Mouse (Mus musculus) heart, embryonic 13.5 days (tissue): ENCODE results near the gene Ate1. TPM values are rescaled to one million over a fixed set of nuclear protein-coding genes. Genes with fewer than 3 reads are reported as not detected.
"Not testable (repeated sequence)": the region's sequence is repeated elsewhere in the genome, so short reads cannot be mapped to it uniquely, and the experiment has no call there.

ENCODE experiments used
- ATAC-seq: fragments of 200-750 bp; cut with Nextera tagmentation; 2 replicates; pipeline ENCODE4 v1.8.0; 2017; ENCODE audit warnings: moderate TSS enrichment; ENCODE audit not compliant: insufficient number of reproducible peaks, low FRiP score, low TSS enrichment; ENCODE audit errors: extremely low read depth
- H3K27ac ChIP-seq: fragments of 300-500 bp; sonication (generic); replicated peaks from 2 replicates; pipeline ENCODE4 v1.5.1; 2015; ENCODE audit warnings: moderate library complexity, mild to moderate bottlenecking, inconsistent platforms
- H3K27me3 ChIP-seq: fragments of 300-500 bp; sonication (generic); replicated peaks from 2 replicates; pipeline ENCODE4 v1.6.1; 2015; ENCODE audit warnings: mild to moderate bottlenecking, inconsistent platforms
- H3K36me3 ChIP-seq: fragments of 300-500 bp; sonication (generic); 2 replicates; pipeline ENCODE4 v1.6.1; 2015; ENCODE audit warnings: mild to moderate bottlenecking, inconsistent platforms
- H3K4me1 ChIP-seq: fragments of 300-500 bp; sonication (generic); 2 replicates; pipeline ENCODE4 v1.6.1; 2015; ENCODE audit warnings: inconsistent platforms
- H3K4me2 ChIP-seq: fragments of 300-500 bp; sonication (generic); 2 replicates; pipeline ENCODE4 v1.6.1; 2015; ENCODE audit warnings: inconsistent platforms, mild to moderate bottlenecking, moderate library complexity
- H3K4me3 ChIP-seq: fragments of 300-500 bp; sonication (generic); 2 replicates; pipeline ENCODE4 v1.5.1; 2015; ENCODE audit warnings: moderate library complexity, mild to moderate bottlenecking, inconsistent platforms
- H3K9ac ChIP-seq: fragments of 300-500 bp; sonication (generic); 2 replicates; pipeline ENCODE4 v1.6.1; 2015; ENCODE audit warnings: inconsistent platforms, mild to moderate bottlenecking, moderate library complexity
- H3K9me3 ChIP-seq: fragments of 300-500 bp; sonication (generic); 2 replicates; pipeline ENCODE4 v1.6.1; 2016; ENCODE audit warnings: inconsistent platforms
- WGBS: fragments of 180-500 bp; shearing (Covaris S2); methylation state at CpG from one replicate; pipeline ENCODE4 v1.1.7; 2015; ENCODE audit warnings: mixed read lengths; 5-methylcytosine and 5-hydroxymethylcytosine counted together
- polyA plus RNA-seq: library from polyadenylated mRNA; unstranded; fragments of >200 nt; fragmentation: Nextera tagmentation; extraction: Ambion mirVana; gene quantifications from 2 replicates; pipeline ENCODE4 v1.2.1, GENCODE M21; 2015

Ate1 gene
- polyA plus RNA-seq, 1 experiment from 2014 or later, result 49.6 TPM

- Histone ChIP-seq H3K4me3 (no peak overlapping the region), H3K36me3 (no peaks in the 10 kb centered on the region), H3K4me2 (no peak overlapping the region), H3K9me3 (no peaks in the 10 kb centered on the region), H3K9ac (no peak overlapping the region), H3K4me1 (peaks cover 20% of the 10 kb centered on the region), H3K27me3 (no peaks in the 10 kb centered on the region), H3K27ac (no peak overlapping the region)
- ATAC-seq, result no peak
- WGBS, result 90% methylated on average over 8 of the region's 8 CpGs
Measured at GRCm38 (mm10) chr7:130523451-130523850, 3.3 kb upstream of the Ate1 start.

GRCm38 (mm10) chr7:130520812-130521422 lies 748 bp upstream of the Ate1 start:
- Histone ChIP-seq H3K4me2 (peak overlapping the region; percentile 80), H3K36me3 (no peaks in the 10 kb centered on the region), H3K9ac (0 out of 2 replicates have a peak overlapping the region, but pooled peaks have one; percentile 98)

GRCm38 (mm10) chr7:130519096-130520048 lies 797 bp downstream of the Ate1 start:
- Histone ChIP-seq H3K4me3 (peak overlapping the region; percentile 94), H3K27me3 (no peaks in the 10 kb centered on the region), H3K9ac (peak overlapping the region; percentile 98), H3K9me3 (no peaks in the 10 kb centered on the region), H3K36me3 (peaks cover 11% of the 10 kb centered on the region), H3K4me1 (peaks cover 29% of the 10 kb centered on the region), H3K4me2 (peak overlapping the region; percentile 80), H3K27ac (peak overlapping the region; percentile 98)
- 1% methylated on average over 88 of the region's 90 CpGs for WGBS
- peak; percentile 94 for ATAC-seq

More at GRCm38 (mm10) chr7:130520812-130521422, 748 bp upstream of the Ate1 start:
- Histone ChIP-seq H3K27ac (peak overlapping the region; percentile 98), H3K9me3 (no peaks in the 10 kb centered on the region), H3K27me3 (no peaks in the 10 kb centered on the region), H3K4me1 (peaks cover 29% of the 10 kb centered on the region), H3K4me3 (no peak overlapping the region)
- no peak for ATAC-seq
- WGBS, result 70% methylated on average over 14 of the region's 14 CpGs

GRCm38 (mm10) chr7:130518213-130519095 lies 1.7 kb downstream of the Ate1 start:
- 39% methylated on average over 26 of the region's 26 CpGs for WGBS
- ATAC-seq, result no peak

GRCm38 (mm10) chr7:130510243-130510642 lies 9.9 kb downstream of the Ate1 start:
- Histone ChIP-seq H3K4me3 (no peak overlapping the region), H3K27me3 (no peaks in the 10 kb centered on the region), H3K36me3 (peaks cover 88% of the 10 kb centered on the region), H3K27ac (no peak overlapping the region), H3K9me3 (no peaks in the 10 kb centered on the region), H3K4me2 (no peak overlapping the region), H3K4me1 (no peaks in the 10 kb centered on the region), H3K9ac (no peak overlapping the region)
- 90% methylated on average over 5 of the region's 5 CpGs for WGBS
- ATAC-seq, result no peak

More at GRCm38 (mm10) chr7:130518213-130519095, 1.7 kb downstream of the Ate1 start:
- Histone ChIP-seq H3K9me3 (no peaks in the 10 kb centered on the region), H3K36me3 (peaks cover 19% of the 10 kb centered on the region), H3K4me2 (peak overlapping the region; percentile 80), H3K9ac (peak overlapping the region; percentile 98), H3K27me3 (no peaks in the 10 kb centered on the region), H3K4me1 (peaks cover 29% of the 10 kb centered on the region), H3K4me3 (peak overlapping the region; percentile 94), H3K27ac (peak overlapping the region; percentile 98)

GRCm38 (mm10) chr7:130503006-130503405 lies 17.2 kb downstream of the Ate1 start:
- Histone ChIP-seq H3K9ac (no peak overlapping the region), H3K9me3 (no peaks in the 10 kb centered on the region), H3K27ac (no peak overlapping the region), H3K4me2 (no peak overlapping the region), H3K4me1 (no peaks in the 10 kb centered on the region), H3K27me3 (no peaks in the 10 kb centered on the region), H3K4me3 (no peak overlapping the region), H3K36me3 (peaks cover 76% of the 10 kb centered on the region)
- WGBS, result 93% methylated on average over 5 of the region's 5 CpGs
- ATAC-seq, result no peak

GRCm38 (mm10) chr7:130501499-130501898 lies 18.7 kb downstream of the Ate1 start:
- Histone ChIP-seq H3K9ac (no peak overlapping the region), H3K27me3 (no peaks in the 10 kb centered on the region), H3K27ac (no peak overlapping the region), H3K9me3 (no peaks in the 10 kb centered on the region), H3K4me3 (no peak overlapping the region), H3K4me1 (peaks cover 9% of the 10 kb centered on the region; the same call in 1 of the 2 replicates), H3K36me3 (peaks cover 63% of the 10 kb centered on the region), H3K4me2 (no peak overlapping the region)
- no peak for ATAC-seq
- 87% methylated on average over 1 of the region's 1 CpGs for WGBS

- peaks cover 28% of the 10 kb centered on the region for H3K36me3 ChIP-seq
- H3K27ac ChIP-seq, result no peak overlapping the region
- H3K4me2 ChIP-seq, result no peak overlapping the region
- H3K9me3 ChIP-seq, result no peaks in the 10 kb centered on the region
- no peak for ATAC-seq
- H3K27me3 ChIP-seq, result no peaks in the 10 kb centered on the region
- no peak overlapping the region for H3K9ac ChIP-seq
- no peak overlapping the region for H3K4me3 ChIP-seq
- H3K4me1 ChIP-seq, result peaks cover 19% of the 10 kb centered on the region
- 62% methylated on average over 3 of the region's 3 CpGs for WGBS
Measured at GRCm38 (mm10) chr7:130493346-130493745, 26.8 kb downstream of the Ate1 start.

- H3K9ac ChIP-seq, result no peak overlapping the region
- no peaks in the 10 kb centered on the region for H3K27me3 ChIP-seq
- H3K4me2 ChIP-seq, result no peak overlapping the region
- ATAC-seq, result no peak
- no peaks in the 10 kb centered on the region for H3K9me3 ChIP-seq
- peaks cover 12% of the 10 kb centered on the region; the same call in 1 of the 2 replicates for H3K4me1 ChIP-seq
- peaks cover 37% of the 10 kb centered on the region for H3K36me3 ChIP-seq
- H3K27ac ChIP-seq, result no peak overlapping the region
- H3K4me3 ChIP-seq, result no peak overlapping the region
Measured at GRCm38 (mm10) chr7:130492026-130492425, 28.1 kb downstream of the Ate1 start.

GRCm38 (mm10) chr7:130479003-130479402 lies 41.2 kb downstream of the Ate1 start:
- not testable (repeated sequence) for ATAC-seq, H3K4me1 ChIP-seq, H3K27me3 ChIP-seq, H3K4me3 ChIP-seq, H3K9ac ChIP-seq, H3K9me3 ChIP-seq, H3K27ac ChIP-seq, H3K4me2 ChIP-seq
- 86% methylated on average over 3 of the region's 3 CpGs for WGBS
- peaks cover 27% of the 10 kb centered on the region for H3K36me3 ChIP-seq

GRCm38 (mm10) chr7:130475970-130476369 lies 44.2 kb downstream of the Ate1 start:
- peaks cover 30% of the 10 kb centered on the region for H3K36me3 ChIP-seq
- no peak for ATAC-seq
- H3K4me1 ChIP-seq, result no peaks in the 10 kb centered on the region
- WGBS, result 41% methylated on average over 2 of the region's 2 CpGs
- H3K9ac ChIP-seq, result no peak overlapping the region
- H3K27me3 ChIP-seq, result no peaks in the 10 kb centered on the region
- H3K27ac ChIP-seq, result no peak overlapping the region
- H3K9me3 ChIP-seq, result no peaks in the 10 kb centered on the region
- no peak overlapping the region for H3K4me2 ChIP-seq
- no peak overlapping the region for H3K4me3 ChIP-seq
